Mouse (Mus musculus) forebrain, embryonic 14.5 days (tissue): ENCODE measurements around the gene Vars. TPM values are rescaled to one million over a fixed set of nuclear protein-coding genes. Genes with fewer than 3 reads are reported as not detected.
"Not testable (repeated sequence)": the region's sequence is repeated elsewhere in the genome, so short reads cannot be mapped to it uniquely, and the experiment has no call there.

Source experiments
- ATAC-seq: fragments of 200-750 bp; cut with Nextera tagmentation; 2 replicates; pipeline ENCODE4 v1.8.0; 2017; ENCODE audit warnings: mild to moderate bottlenecking, moderate library complexity
- DNase-seq: peaks from one replicate; pipeline ENCODE4 v3.0.0-alpha.2; 2015; ENCODE audit warnings: low spot score
- H3K27ac ChIP-seq: fragments of 300-500 bp; sonication (generic); 2 replicates; pipeline ENCODE4 v1.5.1; 2014; ENCODE audit warnings: low read depth, mild to moderate bottlenecking, control low read depth, low read length, moderate library complexity
- H3K27me3 ChIP-seq: fragments of 300-500 bp; sonication (generic); replicated peaks from 2 replicates; pipeline ENCODE4 v1.6.1; 2014; ENCODE audit warnings: low read length, control low read depth, mixed read lengths; ENCODE audit not compliant: control insufficient read depth, insufficient read depth
- H3K36me3 ChIP-seq: fragments of 300-500 bp; sonication (generic); 2 replicates; pipeline ENCODE4 v1.6.1; 2014; ENCODE audit warnings: low read length, control low read depth; ENCODE audit not compliant: control insufficient read depth, insufficient read depth
- H3K4me1 ChIP-seq: fragments of 300-500 bp; sonication (generic); 2 replicates; pipeline ENCODE4 v1.6.1; 2014; ENCODE audit warnings: antibody characterized with exemption, low read length, control low read depth; ENCODE audit not compliant: control insufficient read depth, insufficient read depth
- H3K4me2 ChIP-seq: fragments of 300-500 bp; sonication (generic); 2 replicates; pipeline ENCODE4 v1.6.1; 2014; ENCODE audit warnings: mild to moderate bottlenecking, control low read depth, low read length
- H3K4me3 ChIP-seq: fragments of 300-500 bp; sonication (generic); 2 replicates; pipeline ENCODE4 v1.5.1; 2014; ENCODE audit warnings: low read depth, low read length, control low read depth
- H3K9ac ChIP-seq: fragments of 300-500 bp; sonication (generic); 2 replicates; pipeline ENCODE4 v1.6.1; 2014; ENCODE audit warnings: mild to moderate bottlenecking, low read length, control low read depth, moderate library complexity
- H3K9me3 ChIP-seq: fragments of 300-500 bp; sonication (generic); replicated peaks from 2 replicates; pipeline ENCODE4 v1.6.1; 2016; ENCODE audit warnings: low read length, control low read depth, mixed read lengths; ENCODE audit not compliant: control insufficient read depth
- WGBS: fragments of 180-500 bp; shearing (Covaris S2); extraction: QIAGEN DNeasy Blood & Tissue Kit; methylation state at CpG from one replicate; pipeline ENCODE4 v1.1.7; 2014; 5-methylcytosine and 5-hydroxymethylcytosine counted together
- polyA plus RNA-seq: library from polyadenylated mRNA; unstranded; fragments of >200 nt; fragmentation: Nextera tagmentation; extraction: Ambion mirVana; gene quantifications from 2 replicates; pipeline ENCODE4 v1.2.1, GENCODE M21; 2014

The Vars gene
- polyA plus RNA-seq, 1 experiment from 2014 or later = 42.4 TPM

GRCm38 (mm10) chr17:34996411-34997141, 4.2 kb upstream of the Vars start:
- WGBS = 93% methylated on average over 12 of the region's 14 CpGs
- no peak overlapping the region for H3K27ac ChIP-seq
- no peak overlapping the region for H3K4me3 ChIP-seq
- peaks cover 8% of the 10 kb centered on the region; the same call in 1 of the 2 replicates for H3K36me3 ChIP-seq
- H3K4me2 ChIP-seq = no peak overlapping the region
- 0 out of 2 replicates have a peak, but pooled peaks cover 3% of the 10 kb centered on the region for H3K4me1 ChIP-seq
- H3K9me3 ChIP-seq = no peaks in the 10 kb centered on the region
- DNase-seq (no peak), ATAC-seq (no peak)
- H3K27me3 ChIP-seq = no peaks in the 10 kb centered on the region
- H3K9ac ChIP-seq = 0 out of 2 replicates have a peak overlapping the region, but pooled peaks have one; percentile 8

GRCm38 (mm10) chr17:34997142-34997483, 3.7 kb upstream of the Vars start:
- Histone ChIP-seq H3K36me3 (peaks cover 8% of the 10 kb centered on the region; the same call in 1 of the 2 replicates), H3K27me3 (no peaks in the 10 kb centered on the region), H3K9me3 (no peaks in the 10 kb centered on the region), H3K9ac (0 out of 2 replicates have a peak overlapping the region, but pooled peaks have one; percentile 8), H3K4me3 (no peak overlapping the region), H3K27ac (no peak overlapping the region), H3K4me2 (no peak overlapping the region), H3K4me1 (peaks cover 5% of the 10 kb centered on the region)
- WGBS = 87% methylated on average over 5 of the region's 5 CpGs
- DNase-seq (no peak), ATAC-seq (no peak)

GRCm38 (mm10) chr17:34998526-34999430, 2.0 kb upstream of the Vars start:
- H3K9me3 ChIP-seq = no peaks in the 10 kb centered on the region
- H3K9ac ChIP-seq = no peak overlapping the region
- no peaks in the 10 kb centered on the region for H3K27me3 ChIP-seq
- H3K4me1 ChIP-seq = peaks cover 12% of the 10 kb centered on the region
- ATAC-seq = no peak
- WGBS = 95% methylated on average over 15 of the region's 15 CpGs
- H3K36me3 ChIP-seq = peaks cover 8% of the 10 kb centered on the region; the same call in 1 of the 2 replicates
- H3K27ac ChIP-seq = no peak overlapping the region
- DNase-seq = no peak
- H3K4me2 ChIP-seq = peak overlapping the region; percentile 100
- 0 out of 2 replicates have a peak overlapping the region, but pooled peaks have one; percentile 25 for H3K4me3 ChIP-seq

GRCm38 (mm10) chr17:34999871-35000716, 693 bp upstream of the Vars start:
- not testable (repeated sequence) for H3K9me3 ChIP-seq, H3K27me3 ChIP-seq, ATAC-seq
- H3K27ac ChIP-seq = peak overlapping the region; percentile 96
- H3K4me3 ChIP-seq = peak overlapping the region; percentile 88
- peak; percentile 13 for DNase-seq
- peak overlapping the region; percentile 100 for H3K4me2 ChIP-seq
- WGBS = 29% methylated on average over 29 of the region's 32 CpGs
- peaks cover 20% of the 10 kb centered on the region for H3K36me3 ChIP-seq
- peak overlapping the region; percentile 93 for H3K9ac ChIP-seq
- peaks cover 12% of the 10 kb centered on the region for H3K4me1 ChIP-seq

GRCm38 (mm10) chr17:35001452-35002152, 815 bp downstream of the Vars start:
- peak overlapping the region; percentile 88 for H3K4me3 ChIP-seq
- H3K27ac ChIP-seq = peak overlapping the region; percentile 96
- whole genome bisulfite sequencing = under 1% methylated on average over 34 of the region's 35 CpGs
- ATAC-seq = no peak
- H3K9me3 ChIP-seq = no peaks in the 10 kb centered on the region
- peak overlapping the region; percentile 100 for H3K4me2 ChIP-seq
- DNase-seq = peak; percentile 20
- H3K9ac ChIP-seq = peak overlapping the region; percentile 93
- peaks cover 12% of the 10 kb centered on the region for H3K4me1 ChIP-seq
- no peaks in the 10 kb centered on the region for H3K27me3 ChIP-seq
- H3K36me3 ChIP-seq = peaks cover 33% of the 10 kb centered on the region

GRCm38 (mm10) chr17:35002153-35002865, 1.5 kb downstream of the Vars start:
- Histone ChIP-seq H3K36me3 (peaks cover 37% of the 10 kb centered on the region), H3K4me2 (peak overlapping the region; percentile 100), H3K9me3 (no peaks in the 10 kb centered on the region), H3K4me1 (peaks cover 12% of the 10 kb centered on the region), H3K4me3 (peak overlapping the region; percentile 88), H3K9ac (peak overlapping the region; percentile 93), H3K27ac (peak overlapping the region; percentile 9; the same call in 1 of the 2 replicates), H3K27me3 (no peaks in the 10 kb centered on the region)
- WGBS = 7% methylated on average over 12 of the region's 12 CpGs
- ATAC-seq (no peak), DNase-seq (peak; percentile 4)

GRCm38 (mm10) chr17:35003022-35003838, 2.4 kb downstream of the Vars start:
- Histone ChIP-seq H3K9me3 (no peaks in the 10 kb centered on the region), H3K9ac (peak overlapping the region; percentile 93), H3K4me1 (peaks cover 12% of the 10 kb centered on the region), H3K36me3 (peaks cover 38% of the 10 kb centered on the region), H3K4me3 (no peak overlapping the region), H3K27me3 (no peaks in the 10 kb centered on the region), H3K27ac (no peak overlapping the region), H3K4me2 (peak overlapping the region; percentile 100)
- no peak for ATAC-seq
- DNase-seq = no peak
- 72% methylated on average over 9 of the region's 9 CpGs for WGBS
